Mouse (Mus musculus) MEL (cell line): Measurements from ENCODE around the gene Krt28.

Experiments
- CTCF ChIP-seq, 3 experiments: IDR thresholded peaks in 2 of 3; conservative IDR thresholded peaks in 1 of 3; 2 replicates each; pipeline ENCODE4 v1.5.1; 2011 to 2012; ENCODE audit warnings: low read length in 3 of 3, low read depth in 2 of 3, mild to moderate bottlenecking in 2 of 3, improper control_type of control experiment in 1 of 3, inconsistent platforms in 1 of 3, mixed read lengths in 1 of 3, moderate library complexity in 1 of 3; ENCODE audit not compliant: control insufficient read depth in 1 of 3, insufficient read depth in 1 of 3, poor library complexity in 1 of 3, severe bottlenecking in 1 of 3
- E2F4 ChIP-seq: IDR thresholded peaks from 2 replicates; pipeline ENCODE4 v1.6.1; 2011; ENCODE audit warnings: low read depth, low read length, improper control_type of control experiment, borderline replicate concordance
- EP300 ChIP-seq, 2 experiments: IDR thresholded peaks; 2 replicates each; pipeline ENCODE4 v1.6.1; 2011; ENCODE audit warnings: improper control_type of control experiment in 2 of 2, low read length in 2 of 2, low read depth in 1 of 2, mild to moderate bottlenecking in 1 of 2
- MAFK ChIP-seq: IDR thresholded peaks from 2 replicates; pipeline ENCODE4 v1.6.1; 2011; ENCODE audit warnings: low read depth, mild to moderate bottlenecking, low read length, improper control_type of control experiment, borderline replicate concordance
- MAX ChIP-seq: IDR thresholded peaks from 2 replicates; pipeline ENCODE4 v1.6.1; 2011; ENCODE audit warnings: low read length, improper control_type of control experiment
- POLR2A ChIP-seq, 2 experiments: IDR thresholded peaks; 2 replicates each; pipeline ENCODE4 v1.6.1; 2011 to 2012; ENCODE audit warnings: low read length in 2 of 2, mild to moderate bottlenecking in 2 of 2, control low read depth in 1 of 2, improper control_type of control experiment in 1 of 2, low read depth in 1 of 2, moderate library complexity in 1 of 2; ENCODE audit not compliant: control insufficient read depth in 1 of 2, insufficient read depth in 1 of 2, poor library complexity in 1 of 2
- POLR2AphosphoS2 ChIP-seq: IDR thresholded peaks from 2 replicates; pipeline ENCODE4 v1.6.1; 2011; ENCODE audit warnings: low read length, improper control_type of control experiment
- TCF12 ChIP-seq: IDR thresholded peaks from 2 replicates; pipeline ENCODE4 v1.6.1; 2014; ENCODE audit warnings: low read depth, mild to moderate bottlenecking, inconsistent platforms, low read length, improper control_type of control experiment, moderate library complexity
- ZKSCAN1 ChIP-seq: IDR thresholded peaks from 2 replicates; pipeline ENCODE4 v1.6.1; 2012; ENCODE audit warnings: low read depth, mild to moderate bottlenecking, inconsistent platforms, low read length, improper control_type of control experiment, moderate library complexity

- no peak for TF ChIP-seq EP300 (IDR thresholded peaks at IDR 0.05; ENCODE audit: low read depth in 1 of 2, low read length in 2 of 2)
- TF ChIP-seq CTCF (IDR thresholded peaks at IDR 0.05 in 2 of 3, conservative IDR thresholded peaks at IDR 0.05 in 1 of 3; ENCODE audit: control insufficient read depth in 1 of 3, insufficient read depth in 1 of 3, low read depth in 2 of 3, low read length in 3 of 3, poor library complexity in 1 of 3, severe bottlenecking in 1 of 3) = no peak
- TF ChIP-seq MAFK = no peak
- no peak; the same call in 1 of the 2 replicates for TF ChIP-seq POLR2AphosphoS2
- TF ChIP-seq ZKSCAN1 = no peak
- TF ChIP-seq E2F4 = no peak
- TF ChIP-seq MAX = no peak; the same call in 1 of the 2 replicates
- TF ChIP-seq TCF12 = no peak
- no peak; a peak in 1 of 4 replicates for TF ChIP-seq POLR2A (IDR thresholded peaks at IDR 0.05; ENCODE audit: control insufficient read depth in 1 of 2, insufficient read depth in 1 of 2, low read depth in 1 of 2, low read length in 2 of 2, poor library complexity in 1 of 2)
Measured at GRCm38 (mm10) chr11:99398832-99399231, 24.1 kb upstream of the Krt28 start.
